Mouse (Mus musculus) skeletal muscle tissue, adult 2 months (tissue): ENCODE measurements around the gene Ubald2.
"Not testable (repeated sequence)": the region's sequence is repeated elsewhere in the genome, so short reads cannot be mapped to it uniquely, and the experiment has no call there.

Source experiments
- DNase-seq: peaks from one replicate; pipeline ENCODE4 v3.0.0-alpha.2; 2012; ENCODE audit warnings: low read depth, low spot score

Gene Ubald2

DNA sequence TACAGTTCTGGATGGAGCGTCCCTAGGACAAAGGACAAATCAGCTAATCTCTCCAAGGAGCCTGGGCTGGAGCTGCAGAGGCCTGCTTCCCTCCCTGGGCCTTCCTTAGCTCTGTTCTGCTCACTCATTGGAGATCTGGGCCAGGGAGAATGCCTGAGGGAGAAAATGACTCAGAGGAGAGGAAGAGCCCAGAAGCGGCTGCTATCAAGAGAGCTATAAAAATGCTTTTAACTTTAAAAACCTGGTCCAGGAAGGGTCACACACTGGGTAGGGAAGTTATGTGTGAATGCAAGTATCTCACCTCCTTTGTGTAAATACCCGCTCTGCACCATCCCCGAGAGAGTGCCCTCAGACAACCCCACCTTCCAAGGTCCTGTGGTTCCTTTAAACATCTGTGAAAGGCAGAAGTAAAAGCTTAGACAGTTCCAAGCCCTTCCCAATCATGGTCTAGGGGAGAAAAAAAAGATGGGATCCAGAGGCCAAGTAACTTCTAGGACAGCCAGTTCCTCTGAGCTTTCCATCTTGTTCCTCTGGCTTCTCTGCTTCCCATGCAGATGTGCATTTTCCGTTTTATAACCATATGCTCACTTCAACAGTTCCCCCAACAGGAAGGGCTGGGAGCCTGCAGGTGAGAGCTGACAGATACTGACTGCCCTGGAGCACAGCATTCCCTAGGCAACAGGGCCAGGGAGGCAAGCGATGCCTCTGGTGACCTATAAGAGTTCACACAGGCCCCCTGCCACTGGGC is 17.5 kb upstream of the Ubald2 start:
- DNase-seq, result no peak

DNA sequence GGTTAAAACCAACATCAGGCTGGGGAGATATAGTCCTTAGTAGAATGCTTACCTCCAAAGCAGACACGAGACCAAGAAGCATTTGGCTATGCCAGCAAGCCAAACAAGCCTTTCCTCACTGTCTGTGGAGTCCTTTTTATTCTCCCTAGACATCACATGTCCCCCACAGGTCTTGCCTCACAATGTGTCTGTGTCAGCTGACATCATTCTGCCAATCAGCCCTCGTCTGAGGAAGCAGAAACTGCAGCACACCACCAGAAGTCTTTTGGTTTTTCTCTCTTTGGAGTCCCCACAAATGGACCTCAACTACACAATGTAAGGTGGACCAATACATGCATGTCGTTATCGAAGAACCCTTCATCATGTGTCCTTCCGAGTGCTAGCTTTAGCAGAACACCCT is 16.8 kb upstream of the Ubald2 start:
- no peak for DNase-seq

DNA sequence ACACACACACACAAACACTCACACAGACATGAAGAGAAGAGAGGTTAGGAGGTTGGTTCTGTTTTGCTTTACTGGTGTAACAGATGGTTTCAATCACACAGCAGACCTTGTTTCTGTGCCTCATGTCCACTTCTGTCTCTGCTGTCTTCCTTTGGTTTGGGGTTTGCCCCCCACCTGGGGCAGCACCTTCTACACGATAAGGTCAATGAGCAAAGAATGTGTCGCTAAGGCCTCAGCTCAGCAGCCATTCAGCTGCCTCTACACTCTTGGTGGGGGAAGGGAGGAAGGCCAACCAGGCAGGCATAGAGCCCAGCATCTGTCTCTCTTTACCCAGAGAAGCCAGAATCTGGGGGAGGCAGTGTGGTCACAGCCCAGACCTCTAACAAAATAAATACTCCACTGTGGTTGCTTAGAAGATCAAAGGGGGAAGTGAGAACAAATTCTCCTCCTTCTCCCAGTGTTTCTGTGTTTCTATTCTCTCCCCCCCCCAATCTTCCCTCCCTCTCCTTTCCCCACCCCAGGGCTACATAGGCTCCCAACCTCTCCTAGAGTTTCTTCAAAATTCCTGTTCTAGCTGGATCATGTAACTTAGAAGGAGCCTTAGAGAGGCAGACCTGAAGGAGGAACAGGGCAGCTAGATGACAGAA is 15.6 kb upstream of the Ubald2 start:
- DNase-seq, result no peak

DNA sequence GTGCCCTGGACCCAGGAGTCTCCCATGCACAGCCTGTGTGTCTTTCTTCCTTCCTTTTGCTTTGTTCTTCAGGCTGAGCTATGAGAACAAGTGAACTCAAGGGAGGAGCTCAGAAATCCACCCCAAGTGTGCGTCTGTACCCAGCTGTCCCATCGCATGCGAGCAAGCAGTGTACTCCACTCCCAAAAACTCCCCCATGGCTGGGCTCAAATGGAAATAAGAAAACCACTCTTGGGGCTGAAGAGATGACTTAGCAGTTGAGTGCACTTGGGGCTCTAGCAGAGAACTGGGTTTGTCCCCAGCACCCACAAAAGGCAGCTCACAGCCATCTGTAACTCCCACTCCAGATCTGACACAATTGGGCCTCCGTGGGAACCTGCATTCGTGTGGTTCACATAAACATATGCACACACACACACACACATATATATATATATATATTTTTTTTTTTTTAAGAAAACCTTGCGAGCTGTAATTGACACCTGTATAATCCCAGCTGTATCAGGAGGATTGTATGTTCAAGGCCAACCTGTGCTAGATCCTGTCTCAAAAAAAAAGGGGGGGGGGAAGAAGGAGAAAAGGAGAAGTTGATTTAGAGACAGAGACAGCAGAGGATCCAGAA is 14.9 kb upstream of the Ubald2 start:
- no peak for DNase-seq

DNA sequence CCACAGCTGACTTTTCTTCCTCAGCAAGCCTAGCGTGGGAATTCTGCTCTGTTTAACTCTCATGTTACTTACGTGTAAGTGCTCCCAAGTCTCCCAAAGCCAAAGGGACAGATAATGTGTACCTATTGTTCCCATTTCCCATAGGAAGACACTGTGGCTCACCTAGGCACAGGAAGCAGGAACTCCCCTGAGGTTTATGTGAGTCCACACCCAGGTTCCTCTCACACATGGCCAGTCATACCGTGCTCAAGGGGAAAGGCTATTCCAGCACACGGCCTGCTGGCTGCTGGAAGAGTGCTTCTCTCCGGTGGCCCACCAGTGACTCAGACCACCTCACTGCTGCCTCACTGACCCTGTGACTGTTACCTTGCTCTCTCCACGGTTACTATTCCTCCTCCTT is 12.8 kb upstream of the Ubald2 start:
- no peak for DNase-seq

DNA sequence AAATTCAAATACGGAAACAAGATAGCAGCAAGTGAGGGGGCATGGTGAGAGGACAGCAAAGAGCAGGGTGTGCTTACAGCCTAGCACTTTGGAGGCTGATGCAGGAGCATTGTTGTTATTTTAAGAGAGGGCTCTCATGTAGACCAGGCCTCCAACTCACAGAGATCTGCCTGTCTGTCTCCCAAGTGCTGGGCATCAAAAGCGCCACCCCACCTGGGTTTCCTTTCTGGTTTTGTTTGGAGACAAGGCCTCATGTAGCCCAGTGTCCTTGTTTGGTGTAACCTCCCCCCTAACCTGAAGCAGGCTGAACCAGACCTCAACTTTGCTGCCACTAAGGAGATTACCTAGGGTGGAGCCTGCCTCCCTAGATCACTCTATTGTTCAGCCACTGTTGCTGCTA is 11.3 kb upstream of the Ubald2 start:
- no peak for DNase-seq

DNA sequence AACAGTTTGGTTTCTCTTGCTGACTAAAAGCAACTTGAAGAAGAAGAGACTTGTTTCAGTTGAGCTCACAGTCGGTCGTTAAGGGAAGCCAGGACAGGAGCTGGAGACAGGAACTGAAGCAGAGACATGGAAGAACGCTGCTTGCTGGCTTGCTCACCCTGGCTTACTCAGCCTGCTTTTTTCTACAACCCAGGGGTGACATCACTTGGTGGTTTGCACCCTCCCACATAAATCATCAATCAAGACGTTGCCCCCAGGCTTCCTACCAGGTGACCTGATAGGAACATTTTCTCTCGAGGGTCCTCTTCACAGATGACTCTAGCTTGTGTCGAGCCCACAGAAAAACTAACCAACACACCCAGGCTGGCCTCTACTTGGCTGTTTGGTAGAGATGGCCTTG is 10.7 kb upstream of the Ubald2 start:
- DNase-seq, result no peak

DNA sequence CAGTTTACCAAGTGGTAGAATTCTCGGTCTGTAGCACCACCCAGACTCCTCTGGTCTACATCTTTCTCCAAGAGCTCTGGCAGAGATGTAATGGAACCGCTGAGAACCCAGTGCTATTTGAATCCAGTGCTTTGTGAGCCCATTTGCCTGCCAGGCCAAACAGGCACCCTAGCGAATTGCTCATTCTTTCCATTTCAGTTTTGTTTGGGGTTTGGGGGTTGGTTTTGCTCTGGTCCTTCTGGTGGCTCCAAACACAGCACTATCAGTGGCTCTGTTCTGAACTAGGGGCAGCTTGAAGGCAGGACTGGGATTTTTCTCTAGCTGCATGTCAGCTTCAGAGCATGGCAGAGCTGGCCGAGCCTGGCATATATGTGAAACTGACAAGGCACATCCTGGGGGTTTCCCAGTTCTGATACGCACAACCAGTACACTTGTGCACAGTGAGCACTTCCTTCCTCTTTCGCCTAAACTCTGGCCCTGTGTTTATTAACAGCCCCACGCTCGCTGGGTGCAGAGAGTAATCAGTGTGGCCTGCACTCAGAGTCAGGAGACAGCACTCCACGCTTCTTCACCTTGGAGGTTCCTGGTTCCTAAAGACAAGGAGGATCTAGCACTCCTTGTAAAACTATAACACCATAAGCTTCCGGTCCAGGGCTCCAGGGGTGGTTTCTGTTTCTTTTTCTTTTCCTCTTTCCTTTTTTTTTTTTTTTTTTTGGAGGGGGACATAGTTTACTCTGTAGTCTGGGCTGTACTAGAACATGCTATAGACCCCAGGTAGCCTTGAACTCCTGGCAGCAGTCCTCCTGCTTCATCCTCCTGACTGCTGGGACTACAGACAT is 9.9 kb upstream of the Ubald2 start:
- DNase-seq, result no peak

DNA sequence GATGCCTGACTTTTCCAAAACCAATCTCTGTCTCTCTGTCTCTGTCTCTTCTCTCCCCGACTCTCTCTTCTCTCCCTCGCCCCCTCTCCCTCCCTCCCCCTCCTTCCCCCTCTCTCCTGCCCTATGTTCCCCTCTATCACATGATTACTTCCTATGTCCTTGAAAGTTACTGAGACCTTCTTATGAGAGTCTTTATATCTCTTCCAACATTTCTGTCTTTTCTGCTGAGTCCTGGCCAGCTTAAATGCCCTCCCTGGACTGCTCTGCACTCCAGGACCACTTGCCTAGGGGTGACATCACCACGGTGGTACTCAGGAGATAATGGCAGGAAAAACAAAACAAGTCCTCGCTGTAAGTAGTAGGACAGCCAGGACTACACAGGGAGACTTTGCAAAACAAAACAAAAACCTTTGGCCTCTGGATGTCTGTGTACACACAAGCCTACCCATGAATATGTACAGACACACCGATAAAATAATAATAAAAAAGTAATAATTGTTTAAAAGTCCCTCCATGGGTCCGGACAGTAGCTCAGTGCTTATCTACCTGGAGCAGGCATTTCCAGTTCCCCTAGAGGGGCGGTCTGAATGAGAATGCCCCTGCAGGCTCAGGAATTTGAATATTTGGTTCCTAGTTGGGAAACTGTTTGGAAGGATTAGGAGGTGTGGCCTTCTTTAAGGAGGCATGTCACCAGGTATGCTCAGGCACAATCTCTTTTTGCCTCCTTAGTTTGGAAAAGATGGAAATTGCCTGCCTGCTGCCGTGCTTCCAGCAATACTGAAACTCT is 9.1 kb upstream of the Ubald2 start:
- DNase-seq, result no peak

DNA sequence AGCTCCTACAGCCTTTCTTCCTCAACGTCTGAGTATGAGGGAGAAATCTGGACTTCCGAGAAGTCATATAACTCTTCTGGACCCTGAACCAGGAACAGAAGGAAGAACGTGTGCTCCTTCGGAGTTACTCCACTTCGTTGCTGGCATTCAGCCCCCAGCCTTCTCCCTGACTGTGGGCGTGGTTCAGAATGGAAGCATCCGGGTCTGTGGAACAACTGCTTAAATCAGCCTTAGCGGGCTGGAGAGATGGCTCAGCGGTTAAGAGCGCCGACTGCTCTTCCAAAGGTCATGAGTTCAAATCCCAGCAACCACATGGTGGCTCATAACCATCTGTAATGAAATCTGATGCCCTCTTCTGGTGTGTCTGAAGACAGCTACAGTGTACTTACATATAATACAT is 7.6 kb upstream of the Ubald2 start:
- DNase-seq, result not testable (repeated sequence)

DNA sequence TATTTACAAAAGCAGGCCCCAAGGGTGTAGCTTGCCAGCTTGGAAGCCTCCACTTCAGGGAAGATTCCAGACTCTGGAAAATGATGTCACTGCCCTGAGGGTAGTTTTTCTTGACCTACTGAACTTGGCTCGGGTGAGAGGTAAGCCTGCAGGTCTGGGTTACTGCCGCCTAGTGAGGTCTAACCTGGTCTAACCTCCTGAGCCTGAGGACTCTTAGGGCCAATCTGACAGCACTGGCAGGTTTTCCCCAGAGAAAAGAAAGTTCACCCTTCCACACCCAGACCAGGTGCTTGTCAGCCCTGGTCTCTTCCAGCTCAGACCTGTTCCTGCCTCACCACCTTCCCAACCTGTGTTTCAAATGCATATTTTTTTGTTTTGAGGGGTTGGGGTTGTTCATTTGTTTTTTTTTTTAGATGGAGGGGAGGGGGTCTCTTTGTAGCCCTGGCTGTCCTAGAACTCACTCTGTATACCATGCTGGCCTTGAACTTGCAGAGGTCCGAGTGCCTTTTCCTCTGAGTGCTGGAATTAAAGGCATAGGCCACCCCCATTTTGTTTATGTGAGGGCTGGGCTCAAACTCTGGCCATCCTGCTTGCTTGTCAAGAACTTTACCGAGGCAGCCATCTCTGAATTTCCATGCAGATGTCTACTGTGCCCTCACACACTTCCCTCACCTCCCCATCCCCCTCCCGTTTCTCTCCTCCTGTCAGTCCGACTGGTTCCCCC is 6.9 kb upstream of the Ubald2 start:
- DNase-seq, result no peak

DNA sequence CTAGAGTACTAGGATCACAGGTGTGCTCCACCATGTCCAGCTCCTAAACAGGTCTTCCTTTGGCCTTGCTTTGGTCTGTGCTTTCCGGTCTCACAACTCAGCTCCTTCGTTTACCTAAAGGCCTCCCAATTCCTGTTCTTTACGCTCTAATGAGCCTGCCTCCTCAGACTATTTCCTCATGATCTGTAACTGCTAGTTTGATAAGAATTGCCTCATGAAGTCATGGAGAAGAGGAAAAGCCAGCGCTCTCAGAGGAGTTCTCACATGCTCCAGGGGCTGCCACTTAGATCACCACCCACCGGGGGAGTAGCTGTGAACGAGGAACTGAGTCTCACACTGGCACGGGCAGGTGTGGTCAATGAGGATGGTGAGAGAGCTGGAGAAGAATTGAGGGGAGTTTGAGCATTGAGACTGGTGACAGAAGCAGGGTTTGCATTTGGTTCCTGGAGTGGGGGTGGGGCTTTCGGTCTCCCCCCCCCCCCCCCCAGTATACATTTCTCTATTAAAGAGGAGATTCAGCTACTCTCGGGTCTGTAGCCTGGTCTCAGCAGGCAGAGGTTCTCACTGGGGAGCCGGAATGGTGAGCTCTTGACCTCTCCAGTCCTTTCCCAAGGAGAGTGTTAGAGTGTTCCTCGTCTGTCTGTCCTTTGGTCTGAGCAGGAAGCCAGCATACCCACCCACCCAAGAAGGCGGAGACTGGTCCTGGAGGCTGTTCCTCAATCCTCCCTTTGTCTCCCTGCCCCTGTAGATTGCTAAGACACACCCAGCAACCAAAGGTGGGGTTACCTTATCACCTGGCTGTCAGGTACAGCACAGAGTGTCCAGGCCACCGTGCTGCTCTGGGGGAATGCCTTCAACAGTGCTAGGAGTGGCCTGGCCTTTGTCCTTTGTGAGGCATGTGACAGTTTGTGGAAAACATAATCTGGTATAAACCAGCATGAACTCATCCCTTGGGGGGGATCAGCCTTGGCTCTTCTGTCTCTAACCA is 4.7 kb upstream of the Ubald2 start:
- DNase-seq, result no peak

DNA sequence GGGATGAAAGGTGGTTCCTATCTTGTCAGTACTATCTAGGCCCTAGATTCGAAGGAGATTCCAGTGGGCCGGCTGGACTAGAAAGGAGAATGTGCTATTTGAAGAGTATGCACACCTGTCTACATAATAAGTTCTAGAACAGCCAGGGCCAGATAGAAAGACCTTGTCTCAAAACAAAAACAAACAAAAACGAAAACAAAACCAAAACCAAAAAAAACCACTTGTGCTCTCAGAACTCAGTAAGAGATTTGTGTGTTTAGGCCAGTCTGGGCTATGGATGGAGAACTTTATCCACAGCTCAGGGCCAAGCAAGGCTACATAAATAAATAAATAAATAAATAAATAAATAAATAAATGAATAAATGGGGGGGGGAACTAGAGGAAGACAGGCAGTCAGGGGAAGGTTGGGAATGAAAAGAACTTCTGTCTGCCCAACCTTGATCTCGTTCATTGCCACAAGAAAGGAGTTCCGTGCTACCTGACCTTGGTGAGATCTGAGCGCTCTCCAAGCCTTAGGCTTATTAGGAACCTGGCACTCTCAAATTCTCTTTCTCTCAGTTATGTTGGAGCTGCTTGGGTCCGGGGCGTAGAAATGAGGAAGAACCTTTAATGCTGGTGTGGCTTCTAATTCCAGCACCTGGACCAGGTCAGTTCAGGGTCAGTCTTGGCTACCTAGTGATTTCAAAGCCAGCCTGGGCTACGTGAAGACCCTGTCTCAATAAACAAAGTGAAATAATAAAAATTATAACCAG is 3.9 kb upstream of the Ubald2 start:
- no peak for DNase-seq

DNA sequence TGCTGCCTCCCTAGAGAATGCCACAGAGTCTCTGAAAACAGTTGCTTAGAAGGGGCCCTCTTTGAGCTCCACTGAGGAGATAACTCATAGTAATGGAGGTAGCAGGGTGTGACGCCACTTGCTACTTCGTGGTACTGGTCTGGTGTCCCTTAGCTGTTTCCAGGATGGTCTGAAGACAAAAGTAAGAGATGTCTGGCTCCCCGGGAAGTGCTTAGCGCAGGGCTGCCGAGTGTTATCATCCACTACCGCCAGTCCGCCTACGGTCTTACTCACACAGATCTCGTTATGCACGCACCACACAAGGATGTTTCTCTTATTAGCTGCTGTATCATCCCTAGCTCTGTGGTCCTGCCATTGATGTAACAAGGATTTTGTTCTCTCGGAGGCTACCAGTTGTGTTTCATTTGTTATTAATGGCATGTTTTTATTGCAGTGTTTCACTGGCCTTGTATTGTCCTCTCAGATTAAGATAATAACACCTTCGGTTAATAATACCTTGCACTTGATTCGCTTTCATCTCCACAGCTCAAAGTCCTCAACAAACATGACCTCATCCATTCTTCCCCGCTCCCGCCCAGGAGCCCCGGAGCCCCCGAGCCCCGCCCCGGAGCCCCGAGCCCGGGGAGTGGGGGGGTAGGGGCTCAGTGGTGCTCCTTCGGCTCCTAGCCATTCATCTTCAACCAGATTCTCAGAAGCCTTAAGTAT is 3.0 kb upstream of the Ubald2 start:
- DNase-seq, result no peak

DNA sequence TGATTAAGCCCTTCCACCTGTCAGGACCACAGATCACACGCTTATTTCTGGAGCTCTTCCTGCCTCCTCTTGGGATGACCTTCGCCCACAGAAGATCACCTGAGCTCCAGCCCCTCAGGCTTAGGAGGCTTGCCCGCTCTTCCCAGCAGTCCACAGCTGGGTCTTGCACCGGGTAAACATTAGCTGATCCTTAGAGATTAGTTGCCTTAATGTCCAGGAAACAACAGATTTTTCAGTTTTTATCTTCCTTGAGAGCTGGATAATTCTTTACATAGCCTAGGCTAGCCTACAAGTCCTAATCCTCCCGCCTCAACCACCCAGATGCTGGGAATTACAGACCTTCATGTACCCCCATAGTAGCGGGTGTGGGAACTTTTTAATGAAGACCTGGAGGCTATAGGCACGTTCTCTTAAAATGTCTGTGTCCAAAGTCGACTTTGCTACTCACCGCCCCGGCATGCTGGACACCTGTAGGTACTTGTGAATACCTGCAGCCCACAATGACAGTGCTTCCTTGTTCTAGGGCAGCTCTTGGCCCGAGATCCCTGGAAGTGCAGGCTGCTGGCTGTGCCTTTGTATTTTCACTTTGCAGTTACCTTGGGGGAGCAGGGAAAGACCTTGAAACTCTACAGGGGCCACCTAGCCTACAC is 2.3 kb upstream of the Ubald2 start:
- no peak for DNase-seq

DNA sequence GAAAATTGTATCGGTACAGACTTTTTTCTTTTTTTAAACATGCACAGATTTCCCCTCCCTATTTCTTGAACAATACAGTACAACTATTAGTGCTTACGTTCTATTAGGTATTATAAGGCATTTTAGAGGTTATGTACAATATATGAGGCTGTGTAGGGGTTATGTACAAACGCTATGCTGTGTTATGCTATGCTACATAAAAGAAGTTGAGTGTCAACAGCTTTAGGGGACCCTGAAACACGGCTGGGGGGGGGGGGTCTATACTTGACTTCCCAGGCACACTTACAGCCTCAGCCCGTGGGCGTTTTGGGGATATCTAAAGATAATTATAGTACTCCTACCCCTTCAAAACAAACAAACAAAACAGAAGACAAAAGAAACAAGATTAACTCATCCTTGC is 1.8 kb upstream of the Ubald2 start:
- no peak for DNase-seq

DNA sequence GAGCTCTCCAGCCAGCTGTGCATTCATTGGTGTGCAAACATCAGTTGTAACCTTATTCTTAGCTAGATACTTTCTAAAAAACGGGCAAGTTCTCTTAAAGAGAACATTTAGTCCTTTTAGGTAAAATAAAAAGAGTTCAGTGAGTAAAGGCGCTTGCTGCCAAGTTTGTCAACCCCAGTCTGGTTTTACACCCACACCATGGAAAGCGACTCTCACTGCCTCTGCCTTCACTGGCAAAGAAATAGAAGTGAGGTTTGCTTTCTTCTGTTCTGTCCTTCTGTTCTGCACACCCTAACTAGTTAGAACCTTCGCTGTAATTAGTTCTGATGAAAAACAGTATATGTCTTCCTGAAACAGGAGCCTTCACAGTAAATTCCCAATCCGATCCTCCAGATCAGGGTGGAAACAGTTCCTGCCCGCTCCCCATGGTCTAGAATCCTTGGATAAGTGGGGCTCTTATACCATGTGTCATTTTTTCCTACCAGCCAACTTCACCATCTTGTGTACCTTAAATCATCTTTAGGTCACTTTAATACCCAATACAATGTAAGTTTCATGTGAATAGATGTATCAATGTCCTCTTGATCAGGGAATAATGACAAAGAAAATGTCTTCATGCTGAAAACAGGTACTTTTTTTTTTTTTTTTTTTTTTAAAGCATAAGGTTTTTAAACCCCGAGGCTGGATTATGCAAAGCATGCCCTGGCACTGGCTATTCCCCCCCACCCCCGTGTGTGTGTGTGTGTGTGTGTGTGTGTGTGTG is 1.1 kb upstream of the Ubald2 start:
- DNase-seq, result no peak
